Mouse (Mus musculus): Measurements from ENCODE around the gene Nfatc3.
A peak's percentile ranks its signal among the peaks of the same experiment; 100 is the strongest.

DNA sequence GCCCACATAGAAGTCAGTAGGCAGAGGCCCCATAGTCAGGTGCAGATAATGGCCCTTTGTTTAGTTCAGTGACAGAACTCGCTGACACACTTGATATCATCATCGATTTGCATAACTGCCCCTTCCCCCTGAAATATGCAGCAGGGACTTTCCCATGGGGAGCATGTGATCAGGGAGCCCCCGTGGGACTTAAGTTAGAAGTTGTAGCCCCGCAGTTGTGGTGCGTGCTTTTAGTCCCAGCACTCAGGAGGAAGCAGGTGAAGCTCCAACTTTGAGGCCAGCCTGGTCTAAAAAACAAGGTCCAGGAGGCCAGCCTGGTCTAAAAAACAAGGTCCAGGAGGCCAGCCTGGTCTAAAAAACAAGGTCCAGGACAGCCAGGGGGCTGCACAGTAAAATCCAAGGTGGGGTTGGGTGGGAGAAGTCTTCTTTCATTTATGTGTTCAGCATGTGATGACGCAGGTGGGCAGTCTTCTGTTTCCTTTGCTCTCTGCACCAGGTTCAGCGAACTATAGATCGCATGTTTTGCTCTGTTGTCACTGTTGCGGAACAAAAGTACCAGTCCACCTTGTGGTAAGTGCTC, 6.0 kb upstream of the Nfatc3 start:
- TF ChIP-seq CHD2 (IDR thresholded peaks at IDR 0.05; ENCODE audit: low read length) (peak; percentile 78), CTCF (conservative IDR thresholded peaks at IDR 0.05 in 1 of 2, IDR thresholded peaks at IDR 0.05 in 1 of 2; ENCODE audit: low read depth in 2 of 2, low read length in 2 of 2) (no peak), E2F4 (IDR thresholded peaks at IDR 0.05; ENCODE audit: insufficient replicate concordance, low read depth, low read length) (no peak), ZC3H11A (IDR thresholded peaks at IDR 0.05; ENCODE audit: low read depth, low read length) (no peak), CHD1 (IDR thresholded peaks at IDR 0.05; ENCODE audit: low read depth, low read length) (peak; percentile 22; the same call in 1 of the 2 replicates), ZMIZ1 (IDR thresholded peaks at IDR 0.05; ENCODE audit: low read depth, low read length) (peak; percentile 84), ETS1 (conservative IDR thresholded peaks at IDR 0.05; ENCODE audit: low read depth, low read length) (peak; percentile 97), TBP (conservative IDR thresholded peaks at IDR 0.05; ENCODE audit: low read depth, low read length) (peak; percentile 78), POLR2A (IDR thresholded peaks at IDR 0.05; ENCODE audit: low read depth, low read length) (peak; percentile 62), MAFK (IDR thresholded peaks at IDR 0.05; ENCODE audit: insufficient replicate concordance, low read length) (peak; percentile 71; the same call in 1 of the 2 replicates), BHLHE40 (IDR thresholded peaks at IDR 0.05; ENCODE audit: low read depth, low read length) (peak; percentile 95), EP300 (IDR thresholded peaks at IDR 0.05; ENCODE audit: low read length) (peak; percentile 92), NELFE (IDR thresholded peaks at IDR 0.05; ENCODE audit: low read depth, low read length) (peak; percentile 62)
